Mouse (Mus musculus): ENCODE measurements around the gene Gm13084.
"Not testable (repeated sequence)": the region's sequence is repeated elsewhere in the genome, so short reads cannot be mapped to it uniquely, and the experiment has no call there.

Gm13084 gene

GRCm38 (mm10) chr4:143815993-143816392 lies at the start of gene Gm13084:
Gene Gm13084, minus strand, starts transcription at chr4:143816093.
- DNase-seq (ENCODE audit: low spot score) = no peak

GRCm38 (mm10) chr4:143846197-143846596 lies 30.3 kb upstream of the Gm13084 start, which contains the start of gene Gm13103:
Gene Gm13103, plus strand, starts transcription at chr4:143846497.
- not testable (repeated sequence) for DNase-seq (ENCODE audit: low spot score)

- not testable (repeated sequence) for DNase-seq (ENCODE audit: low spot score)
Measured at GRCm38 (mm10) chr4:143789052-143789451, 26.8 kb downstream of the Gm13084 start, which contains the start of gene Gm13023. Gene Gm13023, plus strand, starts transcription at chr4:143789352.

All from urinary bladder, postnatal 10 days (tissue).